Mouse (Mus musculus): ENCODE measurements around the gene Tmem253.
"Not testable (repeated sequence)": the region's sequence is repeated elsewhere in the genome, so short reads cannot be mapped to it uniquely, and the experiment has no call there.

Tmem253 gene

GRCm38 (mm10) chr14:52026342-52026741, 10.9 kb downstream of the Tmem253 start:
- no peak for TF ChIP-seq GATA4 (IDR thresholded peaks at IDR 0.05; ENCODE audit: insufficient replicate concordance, low read length)

GRCm38 (mm10) chr14:52035926-52036325, 20.5 kb downstream of the Tmem253 start:
- no peak for TF ChIP-seq GATA4 (IDR thresholded peaks at IDR 0.05; ENCODE audit: insufficient replicate concordance, low read length)

- TF ChIP-seq GATA4 (IDR thresholded peaks at IDR 0.05; ENCODE audit: insufficient replicate concordance, low read length): no peak
Measured at GRCm38 (mm10) chr14:52039332-52039731, 23.9 kb downstream of the Tmem253 start.

- TF ChIP-seq GATA4 (IDR thresholded peaks at IDR 0.05; ENCODE audit: insufficient replicate concordance, low read length): not testable (repeated sequence)
Measured at GRCm38 (mm10) chr14:52042359-52042758, 26.9 kb downstream of the Tmem253 start, which contains the start of gene Olfr221. Gene Olfr221 (minus strand): TSS chr14:52042459.

- no peak for TF ChIP-seq GATA4 (IDR thresholded peaks at IDR 0.05; ENCODE audit: insufficient replicate concordance, low read length)
Measured at GRCm38 (mm10) chr14:52043446-52043845, 28.0 kb downstream of the Tmem253 start.

- TF ChIP-seq GATA4 (IDR thresholded peaks at IDR 0.05; ENCODE audit: insufficient replicate concordance, low read length): no peak
Measured at GRCm38 (mm10) chr14:52044901-52045678, 29.6 kb downstream of the Tmem253 start.

- TF ChIP-seq GATA4 (IDR thresholded peaks at IDR 0.05; ENCODE audit: insufficient replicate concordance, low read length): no peak
Measured at GRCm38 (mm10) chr14:52045966-52046565, 30.6 kb downstream of the Tmem253 start.

- TF ChIP-seq GATA4 (IDR thresholded peaks at IDR 0.05; ENCODE audit: insufficient replicate concordance, low read length): no peak
Measured at GRCm38 (mm10) chr14:52059982-52060381, 44.5 kb downstream of the Tmem253 start.

- TF ChIP-seq GATA4 (IDR thresholded peaks at IDR 0.05; ENCODE audit: insufficient replicate concordance, low read length): no peak
Measured at GRCm38 (mm10) chr14:52060800-52061199, 45.3 kb downstream of the Tmem253 start.

GRCm38 (mm10) chr14:52061798-52062197, 46.3 kb downstream of the Tmem253 start:
- TF ChIP-seq GATA4 (IDR thresholded peaks at IDR 0.05; ENCODE audit: insufficient replicate concordance, low read length): no peak

GRCm38 (mm10) chr14:52066135-52066534, 50.7 kb downstream of the Tmem253 start:
- TF ChIP-seq GATA4 (IDR thresholded peaks at IDR 0.05; ENCODE audit: insufficient replicate concordance, low read length): no peak
